Mouse (Mus musculus) urinary bladder, postnatal 14 days (tissue): ENCODE measurements around the gene Eif4g2.

ENCODE experiments used
- DNase-seq: peaks from one replicate; pipeline ENCODE4 v3.0.0; 2021; ENCODE audit warnings: low spot score

Gene Eif4g2

GRCm38 (mm10) chr7:111082822-111083732, at the start of gene Eif4g2:
TSS of gene Eif4g2 (minus strand) at chr7:111083030.
- peak; percentile 98 for DNase-seq

DNA sequence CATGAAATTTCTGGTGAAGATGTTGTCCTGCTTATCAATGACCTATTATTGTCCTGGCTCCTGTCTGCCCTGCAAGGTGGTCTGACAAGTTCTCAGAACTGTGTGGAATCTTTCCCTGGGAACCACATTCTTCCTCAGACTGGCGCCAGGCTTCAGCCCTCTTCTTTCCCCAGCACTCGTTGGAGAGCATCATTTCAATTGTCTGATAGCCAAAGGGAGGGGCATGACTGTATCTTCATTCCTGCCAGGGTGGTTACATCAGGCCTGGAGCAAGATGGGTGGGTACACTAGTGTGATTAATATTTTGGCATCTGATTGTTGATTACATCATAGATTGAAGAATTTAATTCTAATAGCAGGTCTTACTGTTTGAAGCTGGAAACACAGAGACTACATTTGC, 49.8 kb upstream of the Eif4g2 start:
- DNase-seq = no peak

DNA sequence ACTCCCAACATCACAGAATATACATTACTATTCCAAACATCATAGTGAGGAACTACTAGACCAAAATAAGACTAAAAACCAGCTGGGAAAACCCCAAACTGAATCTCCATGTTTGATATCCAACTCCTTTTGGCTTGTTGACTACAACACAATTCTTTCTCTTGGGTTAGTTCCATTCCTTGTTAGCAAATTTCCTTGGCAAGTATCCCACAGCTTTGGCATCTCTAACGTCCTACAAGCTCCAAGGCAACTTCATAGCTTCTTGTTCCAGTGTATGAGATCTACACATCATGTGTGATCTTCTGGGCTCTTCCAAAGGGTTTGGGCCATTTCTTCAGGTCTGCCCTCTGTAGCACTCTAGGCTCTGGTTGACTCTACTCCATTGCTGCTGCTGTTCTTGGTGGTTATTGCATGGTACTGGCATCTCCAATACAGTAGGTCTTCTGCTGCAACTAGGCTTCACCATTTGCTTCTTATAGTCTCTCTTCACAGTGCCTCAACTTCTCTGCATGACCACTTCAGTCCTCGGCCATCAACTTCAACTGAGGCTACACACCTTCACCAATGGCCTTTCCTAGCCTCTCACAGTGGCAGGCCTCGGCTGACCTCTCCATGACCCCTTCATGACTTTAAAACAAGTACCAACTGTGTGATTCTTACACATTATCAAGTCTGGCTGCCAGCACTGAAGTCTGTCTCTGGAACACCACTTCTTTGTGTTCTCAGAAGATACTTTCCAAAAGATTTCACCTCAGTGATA, 44.0 kb upstream of the Eif4g2 start:
- no peak for DNase-seq

- DNase-seq = no peak
Measured at GRCm38 (mm10) chr7:111123761-111124546, 41.1 kb upstream of the Eif4g2 start.

DNA sequence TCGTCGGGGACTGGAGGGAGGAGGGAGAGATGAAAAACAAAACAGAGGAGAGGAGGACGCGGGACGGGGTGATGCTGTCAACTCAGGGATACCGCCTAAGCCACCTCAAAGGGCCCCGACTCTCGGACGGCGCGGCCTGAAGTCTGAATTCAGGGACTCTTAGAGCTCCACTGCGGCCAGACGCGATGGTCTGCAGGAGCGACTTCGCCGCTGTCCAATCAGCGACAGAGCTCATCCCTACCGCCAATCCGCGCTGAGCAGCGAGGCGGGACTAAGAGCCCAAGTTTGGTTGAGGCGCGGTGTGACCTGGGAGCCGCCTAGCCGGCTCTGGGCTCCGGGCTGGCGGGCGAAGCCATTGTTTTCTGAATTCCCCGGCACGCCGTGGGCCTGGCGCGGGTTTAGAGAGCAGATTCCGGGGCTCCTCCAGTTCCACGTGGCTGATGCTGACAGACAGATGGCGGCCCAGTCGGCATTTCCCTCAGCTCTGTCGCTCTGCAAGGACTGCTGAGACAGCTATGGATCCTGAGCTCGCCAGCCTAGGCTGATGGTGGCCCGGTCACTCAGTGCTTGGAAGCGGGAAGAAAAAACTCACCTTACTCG, 39.8 kb upstream of the Eif4g2 start:
- DNase-seq = peak; percentile 97

GRCm38 (mm10) chr7:111122084-111122530, 39.3 kb upstream of the Eif4g2 start:
- DNase-seq = peak; percentile 74

DNA sequence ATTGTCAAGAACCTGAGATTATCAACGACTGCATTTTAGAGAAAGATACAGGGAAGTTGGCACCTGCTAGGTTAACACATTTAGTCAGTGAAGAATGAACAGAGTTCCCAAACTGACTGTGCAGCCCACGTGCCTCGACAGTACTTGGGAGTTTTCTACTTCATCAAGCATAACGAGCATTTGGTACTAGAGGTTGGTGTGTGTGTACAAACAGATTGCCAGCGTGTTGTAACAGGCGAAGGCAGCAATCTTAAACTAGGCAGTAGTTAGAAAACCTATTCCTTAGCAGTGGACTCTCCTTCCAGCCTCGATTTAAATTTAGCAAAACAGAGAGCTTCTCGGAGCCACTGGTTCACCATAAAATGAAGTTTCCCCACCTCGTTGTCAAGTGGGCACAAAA, 38.7 kb upstream of the Eif4g2 start:
- DNase-seq = peak; percentile 20

DNA sequence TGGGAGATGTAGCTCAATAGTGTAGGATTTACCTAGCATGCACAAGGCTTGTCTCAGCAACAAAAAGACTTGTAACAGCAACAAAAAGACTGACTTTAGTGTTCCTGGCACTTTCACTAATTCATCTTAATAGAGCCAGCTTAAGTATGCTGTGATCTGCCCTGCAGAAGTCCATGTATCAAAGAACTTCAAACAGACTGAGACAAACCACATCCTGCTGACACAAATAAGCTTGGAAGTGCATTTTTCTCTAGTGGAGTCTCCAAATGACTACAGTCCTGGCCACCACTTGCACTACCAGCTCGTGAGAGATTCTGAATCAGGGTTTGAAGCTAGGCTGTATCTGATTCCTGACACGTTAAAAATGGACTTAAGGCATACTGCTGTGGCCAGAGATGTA, 26.7 kb upstream of the Eif4g2 start:
- DNase-seq = no peak

- no peak for DNase-seq
Measured at GRCm38 (mm10) chr7:111109161-111109560, 26.3 kb upstream of the Eif4g2 start.

- no peak for DNase-seq
Measured at GRCm38 (mm10) chr7:111098196-111098595, 15.4 kb upstream of the Eif4g2 start.

DNA sequence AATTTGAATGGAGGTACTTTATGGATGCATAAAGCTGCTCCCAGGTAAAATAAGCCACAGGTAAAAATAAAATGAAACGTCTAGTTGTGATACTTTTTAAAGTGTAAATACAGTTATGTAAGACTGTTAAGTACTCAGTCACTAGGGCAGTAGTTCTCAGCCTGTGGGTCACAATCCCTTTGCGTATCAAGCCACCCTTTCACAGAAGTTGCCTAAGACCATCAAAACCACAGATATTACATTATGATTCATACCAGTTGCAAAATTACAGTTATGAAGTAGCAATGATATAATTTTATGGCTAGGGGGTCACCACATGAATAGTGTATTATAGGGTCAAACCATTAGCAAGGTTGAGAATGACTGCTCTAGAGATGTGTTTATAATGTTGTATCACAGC, 12.3 kb upstream of the Eif4g2 start:
- no peak for DNase-seq

- no peak for DNase-seq
Measured at GRCm38 (mm10) chr7:111085153-111085552, 2.3 kb upstream of the Eif4g2 start.

GRCm38 (mm10) chr7:111084443-111084842, 1.6 kb upstream of the Eif4g2 start:
- no peak for DNase-seq

GRCm38 (mm10) chr7:111083733-111084120, 897 bp upstream of the Eif4g2 start:
- DNase-seq = no peak

DNA sequence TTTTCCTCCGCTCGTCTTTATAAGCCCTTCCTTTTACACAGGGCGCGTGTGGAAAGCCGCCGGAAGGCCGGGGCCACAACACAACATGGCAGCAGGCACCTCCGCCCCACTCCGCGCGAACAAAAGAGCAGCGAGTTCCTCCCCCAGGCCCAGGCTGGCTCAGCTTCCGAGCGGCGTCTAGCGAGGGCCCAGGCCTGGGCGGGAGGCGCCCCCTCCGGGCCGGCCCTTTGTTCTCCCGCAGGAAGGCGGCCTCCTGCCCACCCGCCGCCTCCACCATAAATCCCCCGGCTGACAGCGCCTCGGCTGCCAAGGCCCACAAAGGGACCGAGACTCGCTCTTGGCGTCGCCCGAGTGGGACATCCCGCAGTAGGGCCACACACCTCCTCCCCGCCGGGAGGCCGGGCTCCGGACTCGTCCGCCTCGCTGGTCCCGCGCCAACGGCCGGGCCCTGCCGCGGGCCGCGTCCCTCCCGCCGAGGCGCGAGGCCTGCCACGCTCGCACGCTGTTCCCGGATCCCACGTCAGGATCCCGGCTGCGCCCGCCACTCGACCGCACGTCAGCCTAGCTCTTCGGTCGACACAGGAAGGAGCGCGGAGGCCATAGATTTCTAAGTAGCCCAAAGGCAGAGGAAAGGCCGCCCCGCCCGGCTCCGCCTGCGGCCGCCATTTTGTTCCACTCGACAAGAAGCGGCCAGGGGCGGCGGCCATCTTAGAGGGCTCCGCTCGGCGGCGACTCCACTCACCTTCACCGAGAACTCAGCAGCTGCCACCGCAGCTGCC, 598 bp downstream of the Eif4g2 start:
- peak; percentile 86 for DNase-seq

DNA sequence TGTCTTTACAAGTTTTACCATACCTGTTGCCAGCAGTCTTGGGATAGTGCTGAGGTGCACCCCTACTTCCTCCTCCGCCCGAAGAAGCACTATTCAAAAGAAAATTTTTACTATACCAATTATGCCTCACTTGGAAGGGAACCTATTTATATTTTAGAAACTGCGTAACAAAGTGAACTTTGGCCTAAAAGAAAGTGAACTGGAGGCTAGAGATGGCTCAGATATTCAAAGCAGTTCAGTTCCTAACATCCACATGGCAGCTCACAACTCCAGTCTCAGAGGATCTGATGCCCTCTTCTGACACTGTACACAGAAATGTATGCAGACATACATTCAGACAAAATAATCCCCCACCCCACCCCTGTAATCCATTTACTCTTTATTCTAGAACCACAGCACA, 2.0 kb downstream of the Eif4g2 start:
- DNase-seq = no peak

GRCm38 (mm10) chr7:111080026-111080425, 2.8 kb downstream of the Eif4g2 start:
- DNase-seq = no peak

DNA sequence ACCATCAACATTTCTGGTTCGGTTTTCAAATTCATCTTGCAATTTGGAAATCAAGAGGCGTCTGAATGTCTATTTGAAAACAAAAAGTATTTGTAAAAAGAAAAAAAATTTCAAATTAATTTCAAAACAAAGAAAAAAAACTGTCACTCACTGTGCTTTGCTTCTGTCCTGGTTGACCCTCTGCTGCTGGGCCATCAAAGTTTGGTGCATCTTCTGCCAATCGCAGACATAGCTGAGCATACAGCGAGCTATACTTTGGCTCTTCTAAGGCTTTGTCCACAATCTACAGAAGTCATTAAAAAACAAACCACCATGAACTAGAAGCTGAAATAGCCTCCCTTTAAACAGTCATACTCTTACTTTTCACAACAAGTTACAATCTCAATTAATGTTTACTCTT, 4.6 kb downstream of the Eif4g2 start:
- DNase-seq = no peak

GRCm38 (mm10) chr7:111075288-111075687, 7.5 kb downstream of the Eif4g2 start:
- DNase-seq = no peak

DNA sequence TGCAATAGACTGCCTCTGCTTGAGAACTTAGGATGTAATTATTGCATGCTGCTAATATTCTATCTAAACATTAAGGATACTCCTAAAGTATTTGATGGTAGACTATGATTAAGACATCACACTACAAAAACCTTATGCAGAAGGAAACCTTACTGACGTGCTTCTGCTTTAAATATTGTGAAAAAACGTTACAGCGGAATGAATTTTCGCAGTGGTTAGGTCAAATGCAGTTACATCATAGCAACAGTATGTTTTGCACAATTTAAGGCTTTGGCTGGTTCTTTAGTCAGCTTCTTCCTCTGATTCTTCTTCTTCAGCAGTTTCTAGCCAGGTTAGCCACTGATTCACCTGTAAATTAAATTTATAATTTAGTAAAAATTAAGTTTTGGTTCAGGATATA, 10.4 kb downstream of the Eif4g2 start:
- no peak for DNase-seq

GRCm38 (mm10) chr7:111070167-111070496, 12.7 kb downstream of the Eif4g2 start:
- DNase-seq = no peak
